ENCODE assay signal across 21 mouse cellular contexts in the genomic region with DNA sequence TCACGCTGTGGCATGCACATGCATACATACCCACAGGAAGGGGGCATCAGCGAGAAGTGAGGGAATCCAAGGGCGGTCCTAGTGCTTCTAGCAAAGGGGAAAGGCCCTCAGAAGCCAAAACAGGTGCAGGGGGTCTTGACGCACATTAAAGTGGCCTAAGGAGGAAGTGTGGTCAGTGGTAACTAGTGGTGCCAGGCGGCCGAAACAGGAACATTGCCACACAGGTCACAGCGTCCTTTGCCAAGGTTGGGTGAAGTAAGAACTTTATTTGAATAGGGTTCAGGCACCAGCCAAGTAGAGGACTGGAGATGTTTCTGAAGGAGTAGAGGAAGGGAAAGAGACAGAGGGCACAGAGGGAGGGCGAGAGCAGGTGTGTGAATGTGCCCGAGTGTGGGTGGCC. TPM values are rescaled to one million over a fixed set of nuclear protein-coding genes. Genes with fewer than 3 reads are reported as not detected.
A peak's percentile ranks its signal among the peaks of the same experiment; 100 is the strongest.
DNase-seq lines count a peak whose midpoint lies in the region; ATAC-seq and TF ChIP-seq lines count a peak whose summit lies in the region.
"Had no signal": no experiment of that assay in that cellular context is flagged by ENCODE, and none has a peak within 500 bp of the region (broad histone marks: within the 10 kb centered on the region; RNA-seq: fewer than 3 reads in every experiment).

No protein-coding gene starts in this region.

- H3K9ac ChIP-seq in neural tube, embryonic 15.5 days (replicated peaks), result no peak overlapping the region
- H3K9ac ChIP-seq: embryonic facial prominence, embryonic 12.5 days; forebrain, embryonic 13.5 days; kidney, embryonic 15.5 days; limb, embryonic 13.5 days; liver, embryonic 15.5 days; midbrain, embryonic 15.5 days had no signal

- peak; percentile 83 for ATAC-seq in megakaryocyte progenitor cell, adult 5-6 weeks (replicated peaks; ENCODE audit: poor library complexity)
- ATAC-seq in neural tube, embryonic 15.5 days (ENCODE audit: low FRiP score), result no peak
- ATAC-seq: forebrain, embryonic 13.5 days; hindbrain, embryonic 16.5 days; intestine, postnatal 0 days; midbrain, embryonic 15.5 days had no signal

- 34% methylated on average over 9 of the region's 9 CpGs for WGBS in bone marrow, adult 2 months
- WGBS in neural tube, embryonic 15.5 days, result 89% methylated on average over 9 of the region's 9 CpGs

- no peaks in the 10 kb centered on the region for H3K36me3 ChIP-seq in neural tube, embryonic 15.5 days
- H3K36me3 ChIP-seq: embryonic facial prominence, embryonic 12.5 days; kidney, embryonic 15.5 days; limb, embryonic 13.5 days; liver, embryonic 15.5 days; midbrain, embryonic 15.5 days had no signal

- peak overlapping the region; percentile 68 for H3K4me3 ChIP-seq in gastrocnemius, adult 2 months
- no peak overlapping the region for H3K4me3 ChIP-seq in bone marrow, adult 2 months (replicated peaks; ENCODE audit: control insufficient read depth, low read depth, low read length)
- H3K4me3 ChIP-seq in neural tube, embryonic 15.5 days (replicated peaks), result no peak overlapping the region
- H3K4me3 ChIP-seq: embryonic facial prominence, embryonic 12.5 days; erythroblast, embryonic 14.5 days; forebrain, embryonic 13.5 days; kidney, embryonic 15.5 days; limb, embryonic 13.5 days; liver, embryonic 15.5 days; midbrain, embryonic 15.5 days had no signal

- no peak for TF ChIP-seq POLR2A in bone marrow, adult 2 months (IDR thresholded peaks at IDR 0.05; ENCODE audit: borderline replicate concordance, control insufficient read depth, low read depth, low read length)

- peaks cover 8% of the 10 kb centered on the region for H3K4me1 ChIP-seq in bone marrow, adult 2 months (ENCODE audit: control insufficient read depth, insufficient read depth, low read length)
- H3K4me1 ChIP-seq in neural tube, embryonic 15.5 days, result no peaks in the 10 kb centered on the region
- H3K4me1 ChIP-seq: embryonic facial prominence, embryonic 12.5 days; forebrain, embryonic 13.5 days; midbrain, embryonic 15.5 days had no signal

- DNase-seq in gastrocnemius, adult 2 months, result peak; percentile 69
- DNase-seq in gastrocnemius, postnatal 4 days (ENCODE audit: low spot score in 2 of 2), result no peak
- peak; percentile 44 to 49 for DNase-seq in spleen, postnatal 36 days (ENCODE audit: low spot score in 2 of 2)
- no peak for DNase-seq in spleen, postnatal 14 days (ENCODE audit: low spot score in 2 of 2)
- no peak for DNase-seq in neural tube, embryonic 10.5 days (ENCODE audit: extremely low spot score, low spot score)
- DNase-seq: adrenal gland, postnatal 25 days; cerebellum, adult 9-10 months; heart, postnatal 4 days; right cerebral cortex, adult 18-20 months had no signal

- peak overlapping the region; percentile 94 for H3K27ac ChIP-seq in gastrocnemius, adult 2 months
- peak overlapping the region; percentile 72 for H3K27ac ChIP-seq in bone marrow, adult 2 months (ENCODE audit: control insufficient read depth, insufficient read depth, low read depth, low read length, poor library complexity)
- no peak overlapping the region for H3K27ac ChIP-seq in neural tube, embryonic 15.5 days (replicated peaks)
- H3K27ac ChIP-seq: embryonic facial prominence, embryonic 12.5 days; forebrain, embryonic 13.5 days; limb, embryonic 13.5 days; liver, embryonic 15.5 days; midbrain, embryonic 15.5 days had no signal

- no peak for TF ChIP-seq CTCF in gastrocnemius, adult 2 months (IDR thresholded peaks at IDR 0.05)
- no peak for TF ChIP-seq CTCF in bone marrow, adult 2 months (IDR thresholded peaks at IDR 0.05; ENCODE audit: control insufficient read depth, insufficient read depth, low read length)

- H3K27me3 ChIP-seq in neural tube, embryonic 15.5 days (replicated peaks), result no peaks in the 10 kb centered on the region; the same call in 1 of the 2 replicates
- H3K27me3 ChIP-seq: embryonic facial prominence, embryonic 12.5 days; forebrain, embryonic 13.5 days; limb, embryonic 13.5 days; midbrain, embryonic 15.5 days had no signal

- no peaks in the 10 kb centered on the region for H3K9me3 ChIP-seq in neural tube, embryonic 15.5 days (replicated peaks)
- H3K9me3 ChIP-seq: embryonic facial prominence, embryonic 12.5 days; forebrain, embryonic 13.5 days; kidney, embryonic 15.5 days; limb, embryonic 13.5 days; liver, embryonic 15.5 days; midbrain, embryonic 15.5 days had no signal

- intact Hi-C loops in gastrocnemius, adult 2 months (cut with DNase I), result no loop called here

- H3K4me2 ChIP-seq in neural tube, embryonic 15.5 days, result no peak overlapping the region
- H3K4me2 ChIP-seq: embryonic facial prominence, embryonic 12.5 days; forebrain, embryonic 13.5 days; kidney, embryonic 15.5 days; limb, embryonic 13.5 days; liver, embryonic 15.5 days; midbrain, embryonic 15.5 days had no signal

RNA-seq across cellular contexts. Expression of a gene that starts 6.3 kb away (rescaled TPM):
- 100 to 1,000 TPM; 150 to 203 TPM for total RNA-seq in gastrocnemius, adult 2 months (2021)
- total RNA-seq in gastrocnemius, postnatal 4 days (2021), result 10 to 100 TPM; 12.9 to 17.5 TPM
- 19.7 and 28.6 TPM in 2 replicates for polyA plus RNA-seq in bone marrow, adult 2 months (2011; ENCODE audit: insufficient read depth, insufficient read length, low replicate concordance, missing spikeins)
- total RNA-seq in megakaryocyte progenitor cell, adult 5-6 weeks (2015), result 1.1 and 1.4 TPM in 2 replicates
- 1.8 and 4.6 TPM in 2 replicates for total RNA-seq in megakaryocyte progenitor cell, adult 5-6 weeks (2017)
- polyA plus RNA-seq in neural tube, embryonic 15.5 days (2015; fragmentation: Nextera tagmentation; extraction: Ambion mirVana), result 10.5 and 12.6 TPM in 2 replicates

RNA-seq across cellular contexts. Expression of a gene that starts 54.0 kb away (rescaled TPM):
- total RNA-seq in gastrocnemius, adult 2 months (2021), result 1 to 10 TPM; 6.8 to 8.5 TPM
- 10 to 100 TPM; 27.1 to 27.2 TPM for total RNA-seq in gastrocnemius, postnatal 4 days (2021)
- 9.9 and 14.6 TPM in 2 replicates for polyA plus RNA-seq in bone marrow, adult 2 months (2011; ENCODE audit: insufficient read depth, insufficient read length, low replicate concordance, missing spikeins)
- 53.7 and 59.9 TPM in 2 replicates for total RNA-seq in megakaryocyte progenitor cell, adult 5-6 weeks (2015)
- total RNA-seq in megakaryocyte progenitor cell, adult 5-6 weeks (2017), result 41.1 and 43.2 TPM in 2 replicates
- polyA plus RNA-seq in neural tube, embryonic 15.5 days (2015; fragmentation: Nextera tagmentation; extraction: Ambion mirVana), result 4.5 and 6.0 TPM in 2 replicates

Comparison
In these comparisons a context has a peak if more than half of its experiments do, and no peak if none do; other contexts are left out.
1. DNase-seq: peak in gastrocnemius, adult 2 months (single experiment) and spleen, postnatal 36 days (2 of 2); none in gastrocnemius, postnatal 4 days (0 of 2), spleen, postnatal 14 days (0 of 2) and neural tube, embryonic 10.5 days (single experiment).
2. RNA of a gene that starts 6.3 kb away (total RNA-seq): 150 to 203 TPM in gastrocnemius, adult 2 months; 12.9 to 17.5 TPM in gastrocnemius, postnatal 4 days and 1.1 to 4.6 TPM in megakaryocyte progenitor cell, adult 5-6 weeks; every median in the first group is over 4 times any median in the second.